Mouse (Mus musculus) spleen, adult 18-20 months (tissue): ENCODE results near the gene Bicc1.

ENCODE experiments used
- DNase-seq, 2 experiments: peaks; one replicate each; pipeline ENCODE4 v3.0.0; 2022; ENCODE audit warnings: mixed read lengths in 2 of 2

Bicc1 gene

DNA sequence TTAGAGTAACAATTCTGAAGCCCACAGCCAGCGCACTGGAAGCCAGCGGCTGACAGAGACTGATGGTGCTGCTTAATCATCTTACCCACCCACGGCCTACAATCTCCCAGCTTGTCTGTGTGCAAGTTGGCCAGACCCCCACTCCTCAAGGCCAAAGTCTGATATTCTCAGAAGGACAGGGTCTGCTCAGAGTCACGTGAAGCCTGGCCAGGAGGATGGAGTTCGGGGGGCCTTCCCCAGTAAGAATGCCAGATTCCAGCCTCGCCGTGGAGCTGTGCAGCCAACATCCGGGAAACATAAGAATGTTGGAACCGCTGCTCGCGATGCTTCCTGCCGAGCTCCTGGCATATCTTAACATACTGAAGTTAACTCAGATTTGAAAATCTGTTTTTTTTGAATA, 219.7 kb downstream of the Bicc1 start:
- no peak for DNase-seq

DNA sequence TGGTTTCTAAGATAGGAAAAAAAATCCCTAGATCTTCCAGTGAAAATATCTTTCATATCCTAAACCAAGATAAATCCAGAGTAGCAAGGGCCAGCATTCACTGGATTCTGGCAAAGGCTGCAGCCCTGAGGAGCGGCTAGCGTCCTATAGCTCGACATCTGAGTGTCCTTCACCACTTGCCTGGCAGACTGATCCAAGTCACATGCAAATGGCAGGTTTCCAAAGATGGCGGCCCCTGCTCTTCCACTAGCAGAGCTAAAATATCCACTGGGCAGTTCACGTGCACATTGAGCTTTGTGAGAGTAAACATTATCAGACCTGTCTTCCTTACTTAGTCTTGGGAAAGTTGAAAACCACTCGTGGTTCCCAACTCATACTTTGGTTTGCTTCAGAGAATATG, 222.1 kb downstream of the Bicc1 start:
- DNase-seq = no peak

DNA sequence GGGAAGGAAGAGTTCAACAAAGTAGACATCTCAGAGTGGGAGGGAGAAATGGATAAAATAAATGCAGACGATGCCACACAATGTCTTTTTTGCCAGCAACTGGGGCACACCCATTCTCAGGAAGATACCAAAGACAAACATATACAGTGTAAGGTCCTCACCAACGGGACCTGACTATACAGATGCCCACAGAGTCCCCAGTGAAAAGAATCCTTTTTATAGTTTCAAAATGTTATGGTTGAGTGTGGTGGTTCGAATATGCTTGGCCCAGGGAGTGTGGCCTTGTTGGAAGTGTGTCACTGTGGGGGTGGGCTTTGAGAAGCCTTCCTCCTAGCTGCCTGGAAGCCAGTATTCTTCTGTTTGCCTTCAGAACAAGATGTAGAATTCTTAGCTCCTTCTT, 223.5 kb downstream of the Bicc1 start:
- DNase-seq = no peak

DNA sequence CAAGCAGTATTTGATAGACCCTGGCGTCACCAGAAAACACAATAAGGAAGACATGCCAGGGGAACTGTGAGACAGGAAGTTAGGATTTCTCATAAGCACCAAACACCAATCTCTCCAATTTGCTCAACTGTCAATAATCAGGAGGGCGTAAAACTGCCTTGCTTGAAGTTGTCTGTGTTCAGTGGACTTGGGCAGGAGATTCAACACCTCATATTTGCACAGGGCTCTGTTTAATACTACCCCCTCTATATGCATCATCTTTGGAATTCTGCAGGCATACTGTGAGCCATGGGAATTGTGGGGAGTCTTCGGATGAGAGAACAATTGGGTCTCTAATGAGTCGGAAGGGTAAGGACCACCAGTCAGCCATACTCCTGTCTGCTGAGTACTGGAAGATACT, 233.4 kb downstream of the Bicc1 start:
- no peak for DNase-seq

DNA sequence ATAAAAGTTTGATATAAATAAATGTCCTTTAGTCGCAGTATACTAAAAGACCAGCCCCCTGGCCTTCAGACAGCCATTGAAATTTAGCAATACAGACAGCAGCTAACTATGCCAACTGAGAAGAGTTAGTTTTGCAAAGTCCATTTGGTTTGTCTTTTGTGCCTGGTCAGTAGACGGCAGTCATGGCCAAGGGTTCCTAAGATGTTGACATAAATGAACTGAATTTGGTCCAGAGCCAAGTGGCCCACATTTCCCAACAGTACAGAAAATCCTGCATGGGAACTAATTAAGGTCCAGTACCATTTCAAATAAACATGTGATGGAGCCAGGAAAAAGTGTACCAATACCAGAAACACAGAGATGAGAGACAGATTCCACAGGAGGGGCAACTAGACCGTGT, 235.2 kb downstream of the Bicc1 start:
- no peak for DNase-seq

DNA sequence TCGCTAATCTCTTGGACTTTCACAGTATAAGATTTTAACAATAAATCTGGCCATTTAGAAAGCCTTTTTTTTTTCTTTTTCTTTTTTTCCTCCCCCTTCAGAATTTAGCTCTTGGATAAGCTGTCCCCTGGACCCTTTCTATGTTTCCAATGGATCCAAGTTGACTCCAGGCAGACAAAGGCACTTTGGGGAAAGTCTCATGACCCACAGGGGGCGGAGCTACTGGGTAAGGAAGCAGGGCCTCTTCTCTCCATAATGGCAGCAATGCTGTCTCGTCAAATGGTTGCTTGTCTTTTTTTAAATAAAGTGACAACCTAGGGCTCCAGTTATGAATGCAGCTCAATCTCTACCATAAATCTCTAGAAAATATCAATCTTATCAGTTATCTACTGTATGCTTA, 235.6 kb downstream of the Bicc1 start:
- no peak for DNase-seq

DNA sequence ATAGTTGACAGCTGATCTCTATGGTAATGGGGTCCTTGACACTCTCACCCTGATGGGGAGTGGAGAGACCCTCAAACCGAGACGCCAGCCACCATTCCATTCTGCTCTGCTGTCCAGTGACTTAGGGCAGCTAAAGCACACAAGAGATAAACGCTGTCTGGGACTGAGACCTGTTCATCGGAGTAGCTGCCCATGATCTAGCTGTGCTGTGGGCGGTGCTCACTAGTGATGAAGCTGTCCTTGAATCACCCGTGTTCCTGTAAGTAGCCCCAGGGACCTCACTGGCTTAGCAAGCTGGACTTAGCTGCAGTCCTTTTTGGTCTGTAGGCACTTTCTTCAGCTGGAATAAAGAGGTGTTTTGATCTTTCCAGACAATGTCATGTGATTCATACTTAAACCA, 238.0 kb downstream of the Bicc1 start:
- no peak for DNase-seq

DNA sequence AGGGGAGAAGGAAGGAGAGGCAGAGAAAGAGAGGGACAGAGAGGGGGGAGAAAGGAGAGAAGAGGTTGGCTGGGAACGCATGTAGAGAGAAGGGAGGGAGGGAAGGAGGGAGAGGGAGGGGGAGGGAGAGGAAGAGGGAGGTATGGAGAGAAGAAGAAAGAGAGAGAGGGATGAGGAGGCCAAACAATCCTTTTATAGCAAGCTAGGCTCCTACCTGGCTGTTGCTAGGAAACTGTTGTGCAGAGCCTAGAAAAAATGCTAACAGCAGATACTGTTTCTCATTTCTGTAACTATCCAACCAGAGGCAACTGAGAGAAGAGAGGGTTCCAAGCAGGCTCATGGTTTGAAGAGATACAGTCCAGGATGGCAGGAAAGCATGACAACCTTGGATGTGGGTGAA, 239.6 kb downstream of the Bicc1 start:
- no peak for DNase-seq

DNA sequence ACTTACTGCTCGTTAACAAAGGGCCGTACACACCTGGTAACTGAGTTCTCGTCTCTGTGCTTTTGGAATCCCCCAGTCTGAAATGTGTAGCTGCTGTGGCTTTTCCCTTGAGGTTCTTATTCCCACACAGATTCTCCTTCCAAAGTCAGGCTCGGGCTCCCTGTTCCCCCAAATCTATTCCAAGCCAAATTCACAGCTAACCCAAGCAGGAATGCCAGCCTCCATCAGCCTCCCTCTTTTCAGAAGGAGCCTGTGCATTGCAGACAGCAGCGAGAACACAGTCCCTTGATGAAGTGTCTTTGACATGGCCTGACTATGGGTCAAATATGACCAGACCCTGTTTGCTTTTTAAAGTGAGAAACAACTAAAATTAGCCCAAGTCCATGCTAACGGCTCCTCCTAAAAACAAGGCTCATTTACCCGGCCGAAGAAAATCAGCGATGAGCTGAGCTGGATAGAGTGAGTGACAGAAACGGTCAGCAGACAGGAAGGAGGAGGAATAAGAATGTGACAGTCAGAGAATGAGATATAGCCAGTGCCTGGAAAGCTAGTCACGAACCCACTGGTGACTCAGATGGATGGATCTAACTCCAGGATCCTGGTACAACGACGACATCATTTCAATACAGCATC, 240.4 kb downstream of the Bicc1 start:
- no peak for DNase-seq

DNA sequence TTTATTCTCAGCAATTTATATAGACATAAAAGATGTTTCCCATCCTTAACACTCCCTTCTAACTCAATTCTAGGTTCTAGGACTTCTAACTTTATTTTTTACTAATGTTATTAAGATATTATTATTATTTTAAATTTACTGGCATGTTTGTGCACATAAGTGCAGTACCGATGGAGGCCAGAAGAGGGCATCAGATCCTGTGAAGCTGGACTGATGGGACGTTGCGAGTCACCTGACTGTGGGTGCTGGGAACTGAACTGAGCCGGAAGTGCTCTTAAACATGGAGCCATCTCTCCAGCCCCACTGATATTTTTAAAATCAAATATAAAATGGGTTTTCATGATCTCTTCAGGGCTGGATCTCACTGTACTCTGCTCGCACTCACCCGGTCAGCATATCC, 242.8 kb downstream of the Bicc1 start:
- no peak for DNase-seq

DNA sequence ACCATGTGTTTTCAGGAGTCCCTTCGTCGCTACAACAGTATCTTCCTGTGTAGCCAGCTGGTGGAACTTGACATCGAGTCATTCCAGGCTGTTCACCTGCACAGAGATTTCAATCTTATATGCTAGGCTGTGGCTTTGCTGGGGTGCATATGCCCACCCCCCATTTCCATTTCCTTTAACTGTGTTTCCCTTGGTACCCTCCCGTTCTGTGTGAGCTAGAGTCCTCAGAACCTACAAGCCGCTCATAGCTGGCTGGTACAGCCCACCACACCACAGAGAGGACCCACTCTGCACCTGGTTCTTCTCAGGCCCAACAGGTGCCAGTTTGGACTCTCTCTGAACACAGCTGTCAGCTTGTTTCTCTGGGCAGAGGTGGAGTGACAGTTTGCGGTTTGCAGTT, 244.4 kb downstream of the Bicc1 start:
- no peak for DNase-seq

DNA sequence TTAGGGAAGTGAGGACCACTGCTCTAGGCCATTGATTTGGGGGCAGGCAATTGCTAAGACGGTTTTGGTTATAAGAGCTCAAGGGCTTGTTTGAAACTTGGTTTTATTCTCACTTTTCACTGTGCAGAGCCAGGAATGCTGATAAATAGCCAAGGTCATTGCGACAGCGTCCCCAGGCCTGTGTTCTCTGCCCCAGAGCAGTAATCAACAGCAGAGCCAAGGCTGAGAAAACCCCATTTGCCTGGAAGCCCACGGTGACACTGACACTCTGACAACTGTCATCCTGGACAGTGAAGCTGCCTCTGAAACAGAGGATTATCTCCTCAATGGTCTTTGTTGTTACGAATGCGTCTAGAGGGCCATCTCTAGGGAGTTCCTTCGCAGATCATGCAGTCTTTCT, 255.6 kb downstream of the Bicc1 start:
- DNase-seq = no peak

DNA sequence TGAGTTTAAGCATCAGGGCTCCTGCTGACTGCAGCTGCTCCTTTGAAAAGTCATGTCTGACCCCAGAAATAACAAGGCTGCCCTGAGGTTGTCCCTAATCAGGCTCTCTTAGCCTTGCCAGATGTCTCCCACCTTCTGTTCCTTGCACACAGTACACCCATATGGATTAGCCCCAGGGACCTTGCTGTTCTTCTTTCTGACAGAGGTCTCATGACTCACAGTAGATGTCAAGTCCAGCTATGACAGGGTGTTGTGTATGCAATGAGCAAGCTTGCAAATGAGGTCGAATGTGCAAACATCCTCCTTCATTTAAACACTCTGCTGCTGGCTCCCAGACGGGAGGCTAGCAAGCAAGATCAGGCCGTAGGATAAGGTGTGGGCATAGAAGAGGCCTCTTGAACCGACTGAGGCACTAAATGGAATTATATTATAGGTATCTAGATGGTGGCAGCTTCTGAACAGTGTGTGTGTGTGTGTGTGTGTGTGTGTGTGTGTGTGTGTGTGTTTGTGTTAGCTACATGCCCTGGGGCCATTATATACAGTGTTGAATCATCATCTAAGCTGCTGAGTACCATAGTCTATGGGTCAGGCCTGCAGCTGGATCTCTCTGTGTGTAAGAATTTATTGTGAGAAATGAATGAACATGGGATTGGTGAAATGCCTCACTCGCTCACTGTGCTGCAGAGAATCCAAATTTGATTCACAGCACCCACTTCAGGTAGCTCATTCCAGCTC, 256.6 kb downstream of the Bicc1 start:
- DNase-seq = no peak

DNA sequence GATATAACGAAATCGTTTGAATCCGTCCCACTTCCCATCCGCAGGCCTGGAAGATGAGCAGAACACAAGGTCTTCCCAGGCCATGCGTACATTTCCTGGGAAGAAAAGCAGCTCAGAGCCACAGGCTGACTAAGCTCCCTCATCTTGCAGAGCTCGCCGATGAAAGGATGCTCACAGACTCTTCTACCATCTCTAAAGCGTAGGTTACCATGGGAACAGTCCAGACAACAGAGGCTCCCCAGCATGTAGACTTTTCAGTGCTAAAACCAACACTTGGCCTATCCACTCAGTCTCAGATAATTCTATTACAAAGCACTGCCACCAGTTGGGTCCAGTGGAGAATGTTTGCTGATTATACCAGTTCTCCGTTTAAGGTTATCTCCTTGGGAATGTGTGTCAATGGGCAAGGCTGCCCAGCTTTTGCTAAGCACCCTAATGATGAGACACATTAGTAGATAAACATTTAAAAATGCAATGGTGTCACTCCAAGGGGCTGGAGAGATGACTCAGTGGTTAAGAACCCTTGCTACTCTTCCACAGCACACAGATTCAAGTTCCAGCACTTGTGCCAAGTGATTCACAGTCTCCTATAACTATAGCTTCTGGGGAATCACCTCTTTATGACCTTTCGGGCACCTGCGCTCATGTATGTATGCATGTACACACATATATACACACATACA, 258.2 kb downstream of the Bicc1 start:
- no peak for DNase-seq

DNA sequence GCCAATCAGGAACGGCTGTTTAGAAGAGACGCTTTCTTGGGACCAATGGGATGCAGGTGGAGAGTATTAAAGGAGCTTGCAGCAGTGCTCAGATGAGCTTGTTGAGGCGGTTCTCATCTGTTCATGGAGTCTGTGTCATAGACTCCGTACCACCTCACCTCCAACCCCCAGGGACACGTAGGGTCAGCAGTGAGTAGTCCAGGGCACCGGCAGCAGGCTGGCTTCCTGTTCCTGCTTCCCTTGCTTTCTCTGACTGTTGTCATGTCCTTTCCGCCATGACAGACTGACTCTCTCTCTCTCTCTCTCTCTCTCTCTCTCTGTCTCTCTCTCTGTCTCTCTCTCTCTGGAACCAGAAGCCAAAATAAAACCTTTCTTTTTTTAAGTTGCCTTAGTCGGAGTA, 263.6 kb downstream of the Bicc1 start:
- no peak for DNase-seq

DNA sequence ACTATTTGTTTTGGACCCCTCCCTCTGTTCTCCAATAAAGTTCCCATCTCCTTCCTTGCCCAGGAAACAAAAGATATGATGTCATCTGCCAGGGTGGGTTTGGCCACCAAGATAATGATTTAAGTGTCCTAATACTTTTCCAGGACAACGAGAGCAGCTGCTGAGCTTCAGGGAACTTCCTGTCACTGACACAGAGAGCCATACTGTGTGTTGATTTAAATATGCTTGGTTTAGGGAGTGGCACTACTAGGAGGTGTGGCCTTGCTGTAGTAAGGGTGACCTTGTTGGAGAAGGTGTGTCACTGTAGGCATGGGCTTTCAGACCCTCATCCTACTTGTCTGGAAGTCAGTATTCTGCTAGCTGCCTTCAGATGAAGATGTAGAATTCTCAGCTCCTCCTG, 281.5 kb downstream of the Bicc1 start:
- DNase-seq = no peak

DNA sequence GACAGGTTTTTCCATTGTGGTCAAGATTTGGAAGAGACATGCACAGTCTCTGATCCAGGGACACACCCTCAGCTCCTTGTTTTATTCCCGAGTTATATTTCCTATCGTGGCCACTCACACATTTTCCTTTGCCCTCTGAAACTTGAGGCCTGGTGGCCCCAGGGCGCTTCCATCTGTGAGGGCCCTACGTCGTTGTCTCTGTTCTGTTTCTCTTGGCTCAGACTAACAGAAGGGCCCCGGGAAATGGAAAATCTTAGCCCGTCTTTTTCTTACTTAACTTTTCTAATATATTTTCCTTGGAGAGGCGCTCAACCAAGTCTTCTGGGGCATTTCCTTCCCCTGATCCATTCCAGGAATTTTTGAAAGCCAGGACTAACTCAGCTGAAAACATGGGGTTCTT, 281.9 kb downstream of the Bicc1 start:
- no peak for DNase-seq

DNA sequence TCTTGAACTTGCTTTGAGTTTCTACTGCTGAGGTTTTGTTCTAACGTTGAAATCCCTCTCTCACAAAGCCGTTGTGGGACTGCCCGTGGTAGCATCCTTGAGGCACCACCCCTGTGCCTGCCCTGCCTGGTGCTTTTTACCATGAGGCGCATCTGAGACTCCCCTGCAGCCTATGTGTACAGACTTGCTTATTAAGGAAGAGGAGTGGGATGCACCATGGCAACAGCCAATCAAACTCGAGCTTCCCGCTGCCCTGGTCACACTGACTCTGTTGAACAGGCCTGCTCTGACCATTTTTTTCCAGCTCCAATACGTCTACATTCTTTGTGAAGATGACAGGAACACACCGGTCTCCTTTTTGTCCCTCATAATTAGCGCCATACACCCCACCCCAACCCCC, 283.0 kb downstream of the Bicc1 start:
- DNase-seq = no peak

DNA sequence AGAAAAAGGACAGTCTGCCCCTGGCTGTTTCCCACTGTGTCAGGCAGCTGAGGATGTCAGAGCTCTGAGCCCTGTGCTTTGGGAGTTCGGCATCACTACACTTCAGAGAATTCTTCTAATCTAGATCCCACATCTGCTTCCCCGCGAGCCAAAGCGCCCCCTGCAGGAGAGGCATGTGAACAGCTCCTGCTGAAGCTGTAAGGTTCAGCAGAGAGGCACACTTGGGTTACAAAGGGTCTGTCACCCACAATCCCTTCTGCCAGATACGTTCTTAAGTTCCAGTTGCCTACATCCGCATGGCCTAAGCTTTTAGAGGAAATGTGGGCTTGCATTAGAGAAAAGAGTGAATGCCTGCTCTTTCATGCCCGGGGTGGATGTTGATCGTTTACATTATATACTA, 283.4 kb downstream of the Bicc1 start:
- no peak for DNase-seq

DNA sequence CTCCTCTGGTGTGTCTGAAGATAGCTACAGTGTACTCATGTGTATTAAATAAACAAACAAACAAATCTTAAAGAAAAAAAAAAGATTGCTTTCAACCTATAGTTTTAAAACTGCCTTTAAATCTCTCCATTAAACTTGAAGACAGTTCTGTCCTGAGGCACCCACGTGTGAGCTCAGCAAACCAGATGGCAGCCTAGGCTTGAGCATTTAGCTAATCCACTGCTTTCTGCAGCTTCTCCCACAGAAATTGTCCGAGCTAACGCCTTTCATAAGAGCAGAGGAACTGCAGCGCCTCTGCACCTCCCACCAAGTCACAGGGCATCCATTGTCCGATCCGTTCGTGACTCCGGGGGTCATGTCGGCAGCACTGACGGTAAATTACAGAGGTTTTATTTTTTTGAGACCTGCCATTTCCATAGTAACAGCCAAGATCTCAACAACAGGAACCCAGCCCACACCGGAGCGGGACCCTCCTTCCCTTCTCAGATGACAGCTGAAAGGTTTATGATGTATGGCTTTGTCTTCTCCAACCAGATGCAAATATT, 284.4 kb downstream of the Bicc1 start:
- no peak for DNase-seq
